ENCODE assay signal across 25 mouse cellular contexts in genomic region chr11:22607645-22608044, GRCm38 (mm10).
DNase-seq lines count a peak whose midpoint lies in the region; ATAC-seq and TF ChIP-seq lines count a peak whose summit lies in the region.
"Had no signal": no experiment of that assay in that cellular context is flagged by ENCODE, and none has a peak within 500 bp of the region (broad histone marks: within the 10 kb centered on the region; RNA-seq: fewer than 3 reads in every experiment).

No protein-coding gene starts in this region.

- H3K4me2 ChIP-seq in midbrain, embryonic 16.5 days (ENCODE audit: low read length) = no peak overlapping the region
- H3K4me2 ChIP-seq: embryonic facial prominence, embryonic 13.5 days; embryonic facial prominence, embryonic 15.5 days; forebrain, embryonic 12.5 days had no signal

- H3K4me1 ChIP-seq in ES-Bruce4 (ENCODE audit: control insufficient read depth, insufficient read depth, low read length) (peaks cover 6% of the 10 kb centered on the region), ES-E14 (ENCODE audit: control insufficient read depth in 2 of 2, insufficient read depth in 2 of 2, low read length in 2 of 2, poor library complexity in 1 of 2) (peaks cover 15 to 33% of the 10 kb centered on the region in 2 experiments)
- H3K4me1 ChIP-seq in midbrain, embryonic 16.5 days (ENCODE audit: control insufficient read depth, insufficient read depth, low read length) = peaks cover 6% of the 10 kb centered on the region

- H3K27ac ChIP-seq in ES-Bruce4 (ENCODE audit: insufficient read depth, low read length) (peak overlapping the region; percentile 97), ES-E14 (ENCODE audit: insufficient read depth, low read depth, low read length, poor library complexity, severe bottlenecking) (peak overlapping the region; percentile 91; the same call in 1 of the 2 replicates)
- H3K27ac ChIP-seq in midbrain, embryonic 16.5 days (ENCODE audit: low read length) = no peak overlapping the region
- H3K27ac ChIP-seq: embryonic facial prominence, embryonic 13.5 days; embryonic facial prominence, embryonic 15.5 days; forebrain, embryonic 10.5 days; forebrain, embryonic 12.5 days had no signal

- H3K9me3 ChIP-seq in ES-Bruce4 (replicated peaks; ENCODE audit: control insufficient read depth, insufficient read depth, low read length, poor library complexity, severe bottlenecking) (peaks cover 14% of the 10 kb centered on the region), ES-E14 (ENCODE audit: control insufficient read depth, insufficient read depth, low read depth, low read length) (no peaks in the 10 kb centered on the region)
- no peaks in the 10 kb centered on the region for H3K9me3 ChIP-seq in midbrain, embryonic 16.5 days (replicated peaks; ENCODE audit: control insufficient read depth, low read length, poor library complexity, severe bottlenecking)
- H3K9me3 ChIP-seq: embryonic facial prominence, embryonic 13.5 days; embryonic facial prominence, embryonic 15.5 days; forebrain, embryonic 10.5 days; forebrain, embryonic 12.5 days had no signal

- 74% methylated on average over 5 of the region's 5 CpGs for WGBS in midbrain, embryonic 16.5 days

- H3K4me3 ChIP-seq in ES-Bruce4 (ENCODE audit: low read depth, low read length) (no peak overlapping the region), ES-E14 (ENCODE audit: insufficient read depth in 1 of 2, low read depth in 1 of 2, low read length in 2 of 2, poor library complexity in 1 of 2, severe bottlenecking in 1 of 2) (peak overlapping the region in 1 of 2 experiments; percentile 39; a peak in 2 of 4 replicates)
- H3K4me3 ChIP-seq in midbrain, embryonic 16.5 days (ENCODE audit: low read depth, low read length) = no peak overlapping the region
- H3K4me3 ChIP-seq: embryonic facial prominence, embryonic 13.5 days; embryonic facial prominence, embryonic 15.5 days; erythroblast, embryonic 14.5 days; forebrain, embryonic 10.5 days; forebrain, embryonic 12.5 days had no signal

- no peak for ATAC-seq in midbrain, embryonic 16.5 days
- ATAC-seq: activated CD4-positive, CD25-positive, alpha-beta regulatory T cell, adult 4 months; forebrain, embryonic 14.5 days; forebrain, embryonic 16.5 days had no signal

- in situ Hi-C loops in ES-E14 (cut with MboI; ENCODE audit: low sequenced_read_pairs in 2 of 2, unreplicated experiment in 2 of 2) = no loop called here

- intact Hi-C loops in left cerebral cortex, postnatal 25 days (cut with DNase I) = no loop called here

- no peaks in the 10 kb centered on the region for H3K36me3 ChIP-seq in ES-Bruce4 (ENCODE audit: control insufficient read depth, insufficient read depth, low read length, poor library complexity, severe bottlenecking)
- no peaks in the 10 kb centered on the region; the same call in 1 of the 2 replicates for H3K36me3 ChIP-seq in ES-E14 (ENCODE audit: control insufficient read depth, insufficient read depth, low read length, poor library complexity, severe bottlenecking)
- no peaks in the 10 kb centered on the region for H3K36me3 ChIP-seq in midbrain, embryonic 16.5 days (ENCODE audit: control insufficient read depth, insufficient read depth, low read length)
- H3K36me3 ChIP-seq: embryonic facial prominence, embryonic 13.5 days; embryonic facial prominence, embryonic 15.5 days; forebrain, embryonic 10.5 days; forebrain, embryonic 12.5 days had no signal

- TF ChIP-seq CTCF in ES-Bruce4 (IDR thresholded peaks at IDR 0.05; ENCODE audit: low read depth, low read length) = no peak

- peak; percentile 95 for TF ChIP-seq EP300 in ES-Bruce4 (IDR thresholded peaks at IDR 0.05; ENCODE audit: insufficient read depth, low read depth, low read length)

- H3K27me3 ChIP-seq in ES-Bruce4 (ENCODE audit: control insufficient read depth, insufficient read depth, low read length, poor library complexity, severe bottlenecking) = no peaks in the 10 kb centered on the region
- no peaks in the 10 kb centered on the region for H3K27me3 ChIP-seq in midbrain, embryonic 16.5 days (ENCODE audit: control insufficient read depth, insufficient read depth, low read depth, low read length)
- H3K27me3 ChIP-seq: embryonic facial prominence, embryonic 13.5 days; embryonic facial prominence, embryonic 15.5 days; forebrain, embryonic 12.5 days had no signal

- DNase-seq in ES-E14 (ENCODE audit: low read depth, low spot score) (peak; percentile 91), WW6 (ENCODE audit: low read depth, low spot score) (peak; percentile 80)
- DNase-seq in thymus, adult 18-20 months = no peak
- no peak for DNase-seq in adrenal gland, adult 8-10 months
- DNase-seq in left cerebral cortex, postnatal 25 days (ENCODE audit: low spot score in 2 of 2) = no peak
- DNase-seq: adrenal gland, adult 2 months; adrenal gland, postnatal 14 days; adrenal gland, postnatal 36 days; cerebellum, adult 11 months; cerebellum, adult 18-20 months; cerebellum, adult 8-10 months; cerebellum, adult 9-11 months; cerebellum, postnatal 14 days; cerebellum, postnatal 36 days; embryo, embryonic 11 days had no signal

- TF ChIP-seq POLR2A in ES-Bruce4 (IDR thresholded peaks at IDR 0.05; ENCODE audit: insufficient read depth, low read length) = no peak

- H3K9ac ChIP-seq in ES-Bruce4 (ENCODE audit: low read depth, poor library complexity, severe bottlenecking) (peak overlapping the region; percentile 59), ES-E14 (ENCODE audit: insufficient read depth, low read depth, low read length, poor library complexity, severe bottlenecking) (no peak overlapping the region; the same call in 1 of the 2 replicates)
- no peak overlapping the region for H3K9ac ChIP-seq in midbrain, embryonic 16.5 days (ENCODE audit: low read depth, low read length)
- H3K9ac ChIP-seq: embryonic facial prominence, embryonic 13.5 days; embryonic facial prominence, embryonic 15.5 days; forebrain, embryonic 12.5 days had no signal

TF ChIP-seq in ES-E14, 5 proteins besides CTCF, POLR2A, EP300 and RAD21:
- no peak for TF ChIP-seq ZC3H11A (IDR thresholded peaks at IDR 0.05; ENCODE audit: borderline replicate concordance, low read depth, low read length)
- TF ChIP-seq CHD2 (IDR thresholded peaks at IDR 0.05; ENCODE audit: low read depth, low read length) = peak; percentile 59; the same call in 1 of the 2 replicates
- TF ChIP-seq MAFK (IDR thresholded peaks at IDR 0.05; ENCODE audit: insufficient read depth, low read depth, low read length) = no peak
- TF ChIP-seq ZNF384 (IDR thresholded peaks at IDR 0.05; ENCODE audit: low read depth, low read length) = no peak
- TF ChIP-seq HCFC1 (IDR thresholded peaks at IDR 0.05; ENCODE audit: borderline replicate concordance, insufficient read depth, low read length) = 0 out of 2 replicates have a peak, but pooled peaks have one; percentile 25

Comparison
In these comparisons a context has a peak if more than half of its experiments do, and no peak if none do; other contexts are left out.
1. DNase-seq: peak in ES-E14 (single experiment) and WW6 (single experiment); none in thymus, adult 18-20 months (0 of 2), adrenal gland, adult 8-10 months (single experiment) and left cerebral cortex, postnatal 25 days (0 of 2).